Mouse (Mus musculus) layer of hippocampus, adult 2 months (tissue): Measurements from ENCODE around the gene Kdm6b. TPM values are rescaled to one million over a fixed set of nuclear protein-coding genes. Genes with fewer than 3 reads are reported as not detected.

Experiments used
- DNase-seq, 2 experiments: peaks; one replicate each; pipeline ENCODE4 v3.0.0; 2022; ENCODE audit warnings: low spot score in 2 of 2
- H3K27ac ChIP-seq: fragments of 200-600 bp; 2 replicates; pipeline ENCODE4 v1.8.1; 2022
- H3K4me3 ChIP-seq: fragments of 200-600 bp; 2 replicates; pipeline ENCODE4 v1.8.1; 2022; ENCODE audit warnings: mild to moderate bottlenecking
- CTCF ChIP-seq: fragments of 200-600 bp; conservative IDR thresholded peaks from 2 replicates; pipeline ENCODE4 v1.8.1; 2022; ENCODE audit warnings: antibody characterized with exemption, mild to moderate bottlenecking, moderate library complexity
- total RNA-seq, 2 experiments: library from RNA; stranded (reverse); gene quantifications; 2 replicates each; pipeline ENCODE4 v1.2.3; 2021

Kdm6b gene
- total RNA-seq, 2 experiments from 2014 or later, result 34.3 to 40.9 TPM

GRCm38 (mm10) chr11:69362021-69362420, 51.5 kb downstream of the Kdm6b start:
- H3K4me3 ChIP-seq, result no peak overlapping the region
- H3K27ac ChIP-seq, result no peak overlapping the region
- no peak for DNase-seq
- no peak for TF ChIP-seq CTCF

- DNase-seq, result no peak
- no peak for TF ChIP-seq CTCF
- Histone ChIP-seq H3K27ac (no peak overlapping the region), H3K4me3 (no peak overlapping the region)
Observed at GRCm38 (mm10) chr11:69357690-69358089, 55.8 kb downstream of the Kdm6b start.

- TF ChIP-seq CTCF, result no peak
- no peak for DNase-seq
Observed at GRCm38 (mm10) chr11:69356544-69356943, 56.9 kb downstream of the Kdm6b start.

More at GRCm38 (mm10) chr11:69356544-69356943, 56.9 kb downstream of the Kdm6b start:
- Histone ChIP-seq H3K27ac (no peak overlapping the region), H3K4me3 (no peak overlapping the region)

Other genes starting within 250 kb of the Kdm6b start
- 1 to 10 TPM; 7.5 to 8.2 TPM for gene Alox8, start 215.8 kb downstream of the Kdm6b start, total RNA-seq
- gene Gucy2e, start 176.6 kb downstream of the Kdm6b start, total RNA-seq, result 1 to 10 TPM; 2.1 to 2.3 TPM
- 10 to 100 TPM; 13.9 to 17.8 TPM for gene Cntrob, start 89.9 kb downstream of the Kdm6b start, total RNA-seq
- gene Trappc1, start 89.7 kb downstream of the Kdm6b start, total RNA-seq, result 10 to 100 TPM; 63.0 to 63.5 TPM
- gene Kcnab3, start 87.4 kb downstream of the Kdm6b start, total RNA-seq, result 10 to 100 TPM; 20.6 to 26.1 TPM
- gene Rnf227, start 73.2 kb downstream of the Kdm6b start, total RNA-seq, result 100 to 1,000 TPM; 110 to 117 TPM
- 100 to 1,000 TPM; 541 to 561 TPM for gene Chd3, start 44.3 kb downstream of the Kdm6b start, total RNA-seq
- gene Naa38, start 18.2 kb downstream of the Kdm6b start, total RNA-seq, result 100 to 1,000 TPM; 109 to 127 TPM
- gene Cyb5d1, start 18.0 kb downstream of the Kdm6b start, total RNA-seq, result 10 to 100 TPM; 43.6 to 45.0 TPM
- gene Tmem88, start 15.4 kb downstream of the Kdm6b start, total RNA-seq, result 1 to 10 TPM; 2.6 to 5.0 TPM
- 1 to 10 TPM; 4.6 to 5.2 TPM for gene Dnah2, start 135.4 kb upstream of the Kdm6b start, total RNA-seq
- 100 to 1,000 TPM; 113 to 116 TPM for gene Efnb3, start 146.5 kb upstream of the Kdm6b start, total RNA-seq
- 10 to 100 TPM; 12.0 to 14.3 TPM for gene Wrap53, start 166.6 kb upstream of the Kdm6b start, total RNA-seq
- gene Trp53, start 166.7 kb upstream of the Kdm6b start, total RNA-seq, result 10 to 100 TPM; 28.5 to 32.3 TPM
- gene Atp1b2, start 192.3 kb upstream of the Kdm6b start, total RNA-seq, result 100 to 1,000 TPM; 391 to 411 TPM
- not detected for gene Shbg, start 204.2 kb upstream of the Kdm6b start, total RNA-seq
- gene Sat2, start 208.3 kb upstream of the Kdm6b start, total RNA-seq, result 10 to 100 TPM; 15.1 to 15.6 TPM
- 100 to 1,000 TPM; 138 to 143 TPM for gene Fxr2, start 219.3 kb upstream of the Kdm6b start, total RNA-seq
- gene Sox15, start 241.6 kb upstream of the Kdm6b start, total RNA-seq, result under 1 TPM in 1 of 2 experiments, not detected in 1; 0.44 TPM
- 10 to 100 TPM; 54.9 to 59.3 TPM for gene Mpdu1, start 249.0 kb upstream of the Kdm6b start, total RNA-seq